Mouse (Mus musculus): ENCODE results near the gene Zglp1. TPM values are rescaled to one million over a fixed set of nuclear protein-coding genes. Genes with fewer than 3 reads are reported as not detected.

Zglp1 gene
- not detected in 2 replicates for polyA plus RNA-seq (2011; ENCODE audit: insufficient read depth, insufficient read length, low replicate concordance, missing spikeins)

DNA sequence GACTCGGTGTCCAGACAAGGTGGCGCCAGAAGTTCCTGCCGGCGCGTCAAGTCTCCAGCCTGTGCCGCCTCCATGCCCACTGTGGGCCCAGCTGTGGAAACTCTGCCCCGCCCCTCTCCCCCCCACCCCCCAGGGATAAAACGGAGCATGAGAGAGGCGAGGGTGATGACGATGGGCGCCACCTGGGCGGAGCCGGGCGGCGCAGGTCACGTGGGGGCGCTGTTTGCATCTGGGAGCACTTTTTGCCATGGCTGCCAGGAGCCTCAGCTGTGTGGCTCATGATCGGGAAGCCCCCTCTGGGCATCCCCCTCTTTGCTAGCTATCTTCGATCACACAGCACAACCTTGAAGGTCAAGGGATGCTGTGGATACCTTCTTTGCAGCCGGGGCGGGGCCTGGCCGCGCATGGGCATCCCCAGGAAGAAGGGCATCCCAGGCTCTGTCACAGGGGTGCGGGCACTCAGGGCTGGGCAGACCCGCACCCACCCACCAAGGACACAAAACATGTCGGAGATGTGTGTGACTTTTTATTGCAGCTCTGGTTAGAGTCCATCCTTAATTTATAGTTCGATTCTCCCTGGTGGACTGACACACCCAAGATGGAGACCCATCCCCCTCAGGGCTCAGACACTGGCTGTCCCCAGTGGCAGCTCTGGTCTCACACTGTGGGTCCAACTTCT lies at the start of gene Zglp1:
TSS of gene Zglp1 (minus strand) at position 88 of the 679 bp plus-strand sequence.
- TF ChIP-seq POLR2A (IDR thresholded peaks at IDR 0.05; ENCODE audit: borderline replicate concordance, control insufficient read depth, low read depth, low read length) (no peak), CTCF (IDR thresholded peaks at IDR 0.05; ENCODE audit: control insufficient read depth, insufficient read depth, low read length) (no peak)
- no peak within 1 kb of the TSS for H3K27ac ChIP-seq (ENCODE audit: control insufficient read depth, insufficient read depth, low read depth, low read length, poor library complexity)
- no peak within 1 kb of the TSS for H3K4me3 ChIP-seq (replicated peaks; ENCODE audit: control insufficient read depth, low read depth, low read length)
- 92% methylated on average over 27 of the region's 27 CpGs for WGBS
- no peaks in the 10 kb centered on the region; the same call in 1 of the 2 replicates for H3K4me1 ChIP-seq (ENCODE audit: control insufficient read depth, insufficient read depth, low read length)

DNA sequence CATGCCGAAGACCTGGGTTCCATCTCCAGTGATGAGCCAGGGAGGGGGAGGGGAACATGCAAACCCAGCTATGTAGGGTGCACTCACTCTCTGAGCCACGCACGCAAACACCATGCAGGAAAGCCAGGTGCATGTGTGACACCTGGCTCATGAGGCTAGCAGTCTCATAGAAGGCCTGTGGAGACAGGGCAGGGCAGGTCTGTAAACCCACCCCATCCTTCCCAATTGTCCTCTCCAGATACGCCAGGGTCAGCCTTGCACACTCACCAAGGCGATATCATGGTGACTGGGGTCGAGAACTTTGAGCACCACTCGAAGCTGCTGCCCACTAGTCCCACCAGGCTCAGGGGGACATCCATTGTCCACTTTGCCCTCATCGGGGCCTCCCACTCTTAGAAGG lies 48.2 kb upstream of the Zglp1 start:
- 89% methylated on average over 8 of the region's 8 CpGs for WGBS
- Histone ChIP-seq H3K4me1 (ENCODE audit: control insufficient read depth, insufficient read depth, low read length) (no peaks in the 10 kb centered on the region), H3K4me3 (replicated peaks; ENCODE audit: control insufficient read depth, low read depth, low read length) (no peak overlapping the region), H3K27ac (ENCODE audit: control insufficient read depth, insufficient read depth, low read depth, low read length, poor library complexity) (no peak overlapping the region)
- TF ChIP-seq CTCF (IDR thresholded peaks at IDR 0.05; ENCODE audit: control insufficient read depth, insufficient read depth, low read length) (no peak), POLR2A (IDR thresholded peaks at IDR 0.05; ENCODE audit: borderline replicate concordance, control insufficient read depth, low read depth, low read length) (no peak)

DNA sequence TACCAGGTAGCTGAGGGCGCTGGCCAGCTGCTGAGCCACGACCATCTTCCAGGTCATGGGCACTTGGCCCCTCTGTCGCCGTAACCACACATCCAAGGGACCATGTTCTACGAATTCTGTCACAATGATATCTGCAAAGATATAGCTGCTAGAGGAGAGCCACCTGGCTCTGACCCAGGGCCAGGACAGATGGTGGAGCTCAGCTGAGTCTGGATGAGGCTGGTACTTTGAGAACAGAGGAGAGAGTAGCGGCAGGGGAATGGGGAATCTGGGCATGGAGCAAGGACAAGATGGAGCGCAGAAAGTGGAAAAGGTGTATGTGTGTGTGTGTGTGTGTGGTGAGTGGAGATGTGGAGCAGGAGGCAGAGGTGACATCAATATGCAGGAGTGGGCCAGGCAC lies 47.3 kb upstream of the Zglp1 start:
- no peaks in the 10 kb centered on the region for H3K4me1 ChIP-seq (ENCODE audit: control insufficient read depth, insufficient read depth, low read length)
- 88% methylated on average over 7 of the region's 7 CpGs for WGBS
- TF ChIP-seq POLR2A (IDR thresholded peaks at IDR 0.05; ENCODE audit: borderline replicate concordance, control insufficient read depth, low read depth, low read length) = no peak
- no peak for TF ChIP-seq CTCF (IDR thresholded peaks at IDR 0.05; ENCODE audit: control insufficient read depth, insufficient read depth, low read length)
- H3K27ac ChIP-seq (ENCODE audit: control insufficient read depth, insufficient read depth, low read depth, low read length, poor library complexity) = no peak overlapping the region
- no peak overlapping the region for H3K4me3 ChIP-seq (replicated peaks; ENCODE audit: control insufficient read depth, low read depth, low read length)

DNA sequence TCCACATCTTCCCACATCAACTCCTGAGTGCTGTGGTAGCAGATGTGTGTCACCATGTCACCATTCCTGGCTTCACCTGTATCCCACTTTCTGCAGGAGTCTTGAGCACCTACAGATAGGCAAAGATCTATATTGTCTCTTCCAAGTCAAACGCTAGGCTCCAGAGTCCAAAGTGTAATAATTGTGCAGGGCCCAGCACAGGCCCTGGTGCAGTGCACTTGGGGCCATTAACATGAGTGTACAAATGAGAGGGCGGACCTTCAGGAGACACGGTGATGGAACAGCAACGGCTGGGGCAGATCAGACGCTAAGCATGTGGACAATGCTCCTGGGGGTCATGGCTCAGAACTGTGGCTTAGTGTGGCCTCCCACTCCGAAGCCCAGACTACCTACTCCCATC lies 46.9 kb upstream of the Zglp1 start:
- no peaks in the 10 kb centered on the region for H3K4me1 ChIP-seq (ENCODE audit: control insufficient read depth, insufficient read depth, low read length)
- no peak overlapping the region for H3K4me3 ChIP-seq (replicated peaks; ENCODE audit: control insufficient read depth, low read depth, low read length)
- TF ChIP-seq CTCF (IDR thresholded peaks at IDR 0.05; ENCODE audit: control insufficient read depth, insufficient read depth, low read length) (no peak), POLR2A (IDR thresholded peaks at IDR 0.05; ENCODE audit: borderline replicate concordance, control insufficient read depth, low read depth, low read length) (no peak)
- 90% methylated on average over 6 of the region's 6 CpGs for WGBS
- no peak overlapping the region for H3K27ac ChIP-seq (ENCODE audit: control insufficient read depth, insufficient read depth, low read depth, low read length, poor library complexity)

DNA sequence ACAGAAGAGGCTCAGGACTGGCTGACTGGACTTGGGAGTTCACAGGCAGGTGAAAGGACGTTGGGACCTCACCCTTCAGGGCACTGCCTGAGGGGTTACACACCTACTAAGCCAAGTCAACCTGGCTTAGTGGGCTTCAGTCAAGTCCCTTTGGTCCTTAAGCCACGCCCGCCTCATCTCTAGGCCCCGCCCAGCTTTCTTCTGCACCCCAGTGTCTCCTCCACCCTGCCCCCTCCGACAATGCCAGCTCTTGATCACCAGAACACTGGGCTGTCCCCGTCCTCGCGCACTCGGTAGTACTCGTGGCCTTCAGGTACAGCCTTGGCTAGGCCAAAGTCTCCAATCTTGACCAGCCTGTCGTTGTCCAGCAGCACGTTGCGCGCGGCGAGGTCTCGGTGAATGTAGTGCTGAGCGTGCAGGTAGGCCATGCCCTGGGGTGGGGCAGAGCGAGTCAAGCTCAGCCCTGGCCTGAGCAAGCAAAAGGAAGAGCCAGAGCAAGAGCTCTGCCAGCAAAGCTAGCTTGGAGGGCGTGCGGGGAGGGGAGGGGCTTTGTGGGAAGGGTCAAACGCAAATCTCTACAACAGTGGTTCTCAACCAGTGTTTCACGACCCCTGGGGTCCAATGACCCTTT lies 40.8 kb upstream of the Zglp1 start:
- no peak for TF ChIP-seq CTCF (IDR thresholded peaks at IDR 0.05; ENCODE audit: control insufficient read depth, insufficient read depth, low read length)
- TF ChIP-seq POLR2A (IDR thresholded peaks at IDR 0.05; ENCODE audit: borderline replicate concordance, control insufficient read depth, low read depth, low read length) = no peak
- Histone ChIP-seq H3K4me3 (replicated peaks; ENCODE audit: control insufficient read depth, low read depth, low read length) (no peak overlapping the region), H3K4me1 (ENCODE audit: control insufficient read depth, insufficient read depth, low read length) (peaks cover 2% of the 10 kb centered on the region; the same call in 1 of the 2 replicates), H3K27ac (ENCODE audit: control insufficient read depth, insufficient read depth, low read depth, low read length, poor library complexity) (no peak overlapping the region)
- 89% methylated on average over 23 of the region's 23 CpGs for WGBS

DNA sequence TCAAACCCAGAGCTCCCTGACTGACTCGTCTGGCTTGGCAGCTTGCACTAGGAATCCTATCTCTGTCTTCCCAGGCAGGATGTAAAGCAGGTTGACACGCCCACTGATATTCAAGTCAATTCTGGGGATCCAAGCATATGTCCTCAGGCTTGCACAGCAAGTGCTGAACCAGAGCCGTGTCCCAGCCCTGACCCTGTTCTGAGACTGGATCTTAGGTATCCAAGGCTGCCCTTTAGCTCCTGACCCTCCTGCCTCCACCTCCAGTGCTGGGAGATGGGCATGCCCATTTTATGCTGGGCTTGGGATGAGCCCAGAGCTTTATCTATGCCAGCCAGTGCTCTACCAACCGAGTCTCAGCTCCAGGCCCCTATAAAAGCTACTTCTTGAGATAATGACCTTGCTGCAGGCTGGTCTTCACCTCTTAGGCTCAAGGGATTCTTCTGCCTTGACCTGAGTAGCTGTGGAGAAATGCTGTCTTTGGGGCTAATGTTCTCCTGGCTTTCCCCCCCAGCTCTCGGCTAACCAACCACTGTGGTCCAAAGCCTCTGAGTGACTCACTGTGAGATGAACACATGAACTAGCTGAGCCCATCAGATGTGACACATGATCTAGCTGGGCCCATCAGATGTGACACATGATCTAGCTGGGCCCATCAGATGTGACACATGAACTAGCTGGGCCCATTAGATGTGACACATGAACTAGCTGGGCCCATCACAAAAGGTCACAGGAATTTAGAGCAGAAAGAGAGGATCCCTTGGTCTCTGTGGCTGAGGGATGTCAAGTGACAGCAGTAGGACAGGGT lies 39.1 kb upstream of the Zglp1 start:
- TF ChIP-seq POLR2A (IDR thresholded peaks at IDR 0.05; ENCODE audit: borderline replicate concordance, control insufficient read depth, low read depth, low read length) (no peak), CTCF (IDR thresholded peaks at IDR 0.05; ENCODE audit: control insufficient read depth, insufficient read depth, low read length) (no peak)
- Histone ChIP-seq H3K4me1 (ENCODE audit: control insufficient read depth, insufficient read depth, low read length) (peaks cover 2% of the 10 kb centered on the region; the same call in 1 of the 2 replicates), H3K4me3 (replicated peaks; ENCODE audit: control insufficient read depth, low read depth, low read length) (no peak overlapping the region), H3K27ac (ENCODE audit: control insufficient read depth, insufficient read depth, low read depth, low read length, poor library complexity) (peak overlapping the region; percentile 31)
- 60% methylated on average over 5 of the region's 5 CpGs for WGBS

DNA sequence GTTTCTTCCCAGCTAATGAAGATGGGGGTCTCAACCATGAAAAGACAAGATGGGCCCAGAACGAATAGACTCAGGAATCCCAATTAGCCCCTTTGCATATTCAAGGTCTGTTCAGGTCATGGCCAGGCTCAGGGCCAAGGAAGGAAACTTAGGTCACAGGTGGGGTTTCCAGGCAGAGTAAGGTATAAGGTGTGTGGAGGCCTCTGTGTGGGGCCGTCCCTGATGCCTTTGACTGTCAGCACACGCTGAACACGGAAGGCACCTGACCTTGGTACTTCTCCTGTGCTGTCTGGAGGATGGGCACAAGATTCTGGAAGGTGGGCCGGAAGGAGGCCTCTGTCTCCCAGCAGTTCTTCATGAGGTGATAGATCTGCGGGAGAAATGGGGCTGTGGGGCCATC lies 37.9 kb upstream of the Zglp1 start:
- WGBS = 90% methylated on average over 6 of the region's 6 CpGs
- no peak for TF ChIP-seq POLR2A (IDR thresholded peaks at IDR 0.05; ENCODE audit: borderline replicate concordance, control insufficient read depth, low read depth, low read length)
- TF ChIP-seq CTCF (IDR thresholded peaks at IDR 0.05; ENCODE audit: control insufficient read depth, insufficient read depth, low read length) = no peak
- Histone ChIP-seq H3K4me3 (replicated peaks; ENCODE audit: control insufficient read depth, low read depth, low read length) (no peak overlapping the region), H3K4me1 (ENCODE audit: control insufficient read depth, insufficient read depth, low read length) (peaks cover 2% of the 10 kb centered on the region; the same call in 1 of the 2 replicates), H3K27ac (ENCODE audit: control insufficient read depth, insufficient read depth, low read depth, low read length, poor library complexity) (no peak overlapping the region)

DNA sequence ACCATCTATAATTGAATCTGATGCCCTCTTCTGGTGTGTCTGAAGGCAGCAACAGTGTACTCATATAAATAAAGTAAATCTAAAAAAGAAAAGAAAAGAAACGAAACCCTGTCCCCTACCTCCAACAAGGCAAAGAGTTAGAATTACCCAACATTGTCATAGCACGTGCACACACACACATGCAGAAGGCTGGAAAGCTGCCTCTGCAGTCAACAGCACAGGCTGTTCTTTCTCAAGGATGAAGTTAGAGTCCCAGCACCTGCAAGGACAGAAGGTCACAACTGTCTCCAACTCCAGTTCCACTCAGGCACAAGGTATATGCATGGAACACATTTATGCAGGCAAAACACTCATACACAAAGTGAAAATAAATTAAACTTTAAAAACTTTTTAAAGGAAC lies 35.2 kb upstream of the Zglp1 start:
- H3K27ac ChIP-seq (ENCODE audit: control insufficient read depth, insufficient read depth, low read depth, low read length, poor library complexity) = no peak overlapping the region
- peaks cover 2% of the 10 kb centered on the region; the same call in 1 of the 2 replicates for H3K4me1 ChIP-seq (ENCODE audit: control insufficient read depth, insufficient read depth, low read length)
- no peak overlapping the region for H3K4me3 ChIP-seq (replicated peaks; ENCODE audit: control insufficient read depth, low read depth, low read length)
- TF ChIP-seq CTCF (IDR thresholded peaks at IDR 0.05; ENCODE audit: control insufficient read depth, insufficient read depth, low read length) (no peak), POLR2A (IDR thresholded peaks at IDR 0.05; ENCODE audit: borderline replicate concordance, control insufficient read depth, low read depth, low read length) (no peak)
- 91% methylated on average over 2 of the region's 2 CpGs for WGBS
